Mouse (Mus musculus): ENCODE results near the gene Dstn.

GRCm38 (mm10) chr2:143924085-143924484, 9.0 kb downstream of the Dstn start:
- no peak for TF ChIP-seq POLR2A (IDR thresholded peaks at IDR 0.05; ENCODE audit: insufficient read depth, low read length)
- TF ChIP-seq EP300 (IDR thresholded peaks at IDR 0.05; ENCODE audit: insufficient read depth, low read depth, low read length): no peak
